Mouse (Mus musculus): ENCODE data around the gene Jade1.

The Jade1 gene

DNA sequence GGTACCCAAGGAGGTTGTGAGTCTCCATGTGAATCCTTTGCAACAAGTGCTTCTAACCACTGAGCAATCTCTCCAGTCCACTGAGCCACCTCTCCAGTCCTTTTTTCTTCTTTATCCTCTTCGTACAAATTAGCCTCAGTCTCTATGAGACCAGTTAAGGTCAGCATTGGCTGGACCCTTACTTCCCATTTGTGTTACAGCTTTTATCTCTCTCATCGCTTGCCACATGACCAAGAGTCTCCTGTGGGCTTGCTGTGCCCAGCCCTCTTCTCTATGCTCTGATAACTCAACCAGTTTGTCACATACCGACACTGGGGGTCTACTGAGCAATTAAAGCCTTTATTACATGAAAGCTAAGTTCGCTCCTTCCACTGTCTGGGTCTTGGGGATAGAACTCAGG, 7.3 kb upstream of the Jade1 start:
- DNase-seq (ENCODE audit: extremely low spot score, low read depth, low spot score), result no peak

DNA sequence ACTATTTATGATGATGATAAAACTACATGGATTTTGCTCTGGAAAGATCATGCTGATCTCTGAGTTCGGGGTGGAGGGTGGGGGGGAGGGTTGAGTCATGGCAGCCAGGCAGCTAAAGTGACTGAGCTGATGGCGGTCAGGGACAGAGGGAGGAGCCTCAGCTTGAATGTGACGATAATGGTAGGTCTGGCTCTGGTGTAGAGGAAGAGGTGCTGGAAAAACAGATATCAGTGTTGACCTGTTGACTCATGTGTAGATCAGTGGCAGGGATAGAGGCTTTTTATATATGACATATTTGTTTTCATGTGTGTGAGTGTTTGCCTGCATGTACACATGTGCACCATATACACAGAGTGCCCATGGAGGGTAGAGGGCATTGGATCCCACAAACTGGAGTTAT, 3.9 kb upstream of the Jade1 start:
- no peak for DNase-seq (ENCODE audit: extremely low spot score, low read depth, low spot score)

DNA sequence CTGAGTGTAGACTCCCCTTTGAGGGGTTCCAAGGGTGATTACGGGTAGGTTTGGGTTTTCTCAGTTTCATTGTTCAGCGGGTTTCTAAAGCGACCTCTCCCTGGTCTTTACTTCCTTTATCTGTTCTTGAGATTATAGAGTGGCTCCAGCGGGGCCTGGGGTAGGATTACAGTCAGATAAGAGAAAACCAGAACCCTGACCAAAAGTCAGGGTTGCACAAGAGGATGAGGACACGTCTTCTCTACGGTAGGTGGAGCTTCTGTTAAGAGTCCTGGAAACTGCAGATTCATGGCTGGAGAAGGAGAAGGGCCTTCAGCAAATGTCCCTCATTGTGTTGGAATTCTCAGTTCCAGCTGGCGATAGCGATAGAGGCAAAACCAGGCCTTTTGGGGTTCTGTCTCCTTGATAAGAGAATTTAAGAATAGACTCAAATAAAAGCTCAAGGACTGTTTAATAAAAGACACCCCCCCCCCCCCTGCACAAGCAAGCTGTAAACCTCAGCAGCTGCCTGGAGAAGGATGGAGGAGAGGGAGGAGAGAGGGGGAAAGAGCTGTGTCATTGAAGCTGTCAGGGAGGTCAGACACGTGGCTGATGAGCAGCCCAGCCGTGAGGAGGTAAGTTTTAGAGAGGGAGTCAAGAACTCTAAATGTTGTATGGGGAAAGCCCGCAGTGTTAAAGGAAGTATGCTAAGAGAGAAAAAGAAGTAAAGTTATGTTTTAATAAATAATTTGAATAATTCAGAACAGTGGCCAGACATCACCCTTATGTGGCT, 2.6 kb upstream of the Jade1 start:
- no peak for DNase-seq (ENCODE audit: extremely low spot score, low read depth, low spot score)

DNA sequence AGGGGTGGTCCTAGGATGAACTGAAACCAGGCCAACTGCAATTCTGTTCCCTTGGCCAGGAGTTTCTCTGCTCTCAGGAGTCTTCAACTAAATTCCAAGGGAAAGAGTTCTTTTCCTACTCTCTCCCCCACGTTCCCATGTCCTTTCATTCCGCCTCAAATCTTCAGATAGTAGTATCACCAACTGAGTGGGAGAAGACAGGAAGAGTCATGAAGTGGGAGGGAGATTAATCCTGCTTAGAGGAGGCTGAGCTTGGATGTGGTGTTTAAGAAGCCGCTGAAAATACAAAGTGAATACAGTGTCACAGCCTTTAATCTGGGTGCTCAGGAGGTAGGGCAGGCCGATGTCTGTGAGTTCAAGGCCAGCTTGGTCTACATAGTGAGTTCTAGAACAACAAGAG, 1.9 kb upstream of the Jade1 start:
- DNase-seq (ENCODE audit: extremely low spot score, low read depth, low spot score), result no peak

DNA sequence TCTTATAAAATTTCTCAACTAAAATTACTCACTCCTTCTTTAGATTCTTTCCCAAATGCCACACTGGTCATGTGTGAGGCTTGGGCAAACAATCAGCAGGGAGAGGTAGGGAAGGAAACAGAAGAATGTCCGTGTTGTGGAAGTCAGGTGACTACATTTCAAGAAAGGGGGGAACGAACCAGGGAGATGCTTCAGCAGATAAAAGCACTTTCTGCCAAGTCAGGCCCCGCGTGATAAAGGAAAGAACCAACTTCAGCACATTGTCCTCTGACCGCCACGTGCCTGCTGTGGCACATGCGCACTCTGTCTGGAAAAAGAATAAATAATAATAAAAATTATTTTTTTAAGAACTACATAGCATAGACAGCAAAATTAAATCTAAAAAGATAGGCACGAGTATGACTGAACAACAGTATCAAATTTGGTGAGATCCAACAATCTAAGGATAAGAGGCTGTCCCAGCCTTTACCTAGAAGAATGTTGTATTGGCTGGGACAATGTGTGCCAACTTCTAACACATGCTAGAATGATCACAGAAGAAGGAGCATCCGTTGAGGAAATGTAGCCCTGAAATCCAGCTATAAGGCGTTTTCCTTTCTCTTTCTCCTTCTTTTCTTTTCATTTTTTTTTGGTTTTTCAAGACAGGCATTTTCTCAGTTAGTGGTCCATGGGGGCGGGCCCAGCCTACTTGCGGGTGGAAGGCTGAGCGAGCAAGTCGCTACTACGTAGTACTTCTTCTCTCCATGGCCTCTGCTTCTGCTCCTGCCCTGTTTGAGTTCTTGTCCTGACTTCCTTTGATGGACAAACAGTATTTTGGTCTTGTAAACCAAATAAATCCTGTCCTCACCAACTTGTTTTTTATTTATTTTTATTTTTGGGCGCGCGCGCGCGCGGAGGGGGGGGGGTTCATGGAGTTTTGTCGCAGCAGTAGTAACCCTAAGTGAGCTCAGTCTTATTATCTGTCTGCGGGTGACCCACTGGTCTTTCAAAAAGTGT, 753 bp upstream of the Jade1 start:
- no peak for DNase-seq (ENCODE audit: extremely low spot score, low read depth, low spot score)

DNA sequence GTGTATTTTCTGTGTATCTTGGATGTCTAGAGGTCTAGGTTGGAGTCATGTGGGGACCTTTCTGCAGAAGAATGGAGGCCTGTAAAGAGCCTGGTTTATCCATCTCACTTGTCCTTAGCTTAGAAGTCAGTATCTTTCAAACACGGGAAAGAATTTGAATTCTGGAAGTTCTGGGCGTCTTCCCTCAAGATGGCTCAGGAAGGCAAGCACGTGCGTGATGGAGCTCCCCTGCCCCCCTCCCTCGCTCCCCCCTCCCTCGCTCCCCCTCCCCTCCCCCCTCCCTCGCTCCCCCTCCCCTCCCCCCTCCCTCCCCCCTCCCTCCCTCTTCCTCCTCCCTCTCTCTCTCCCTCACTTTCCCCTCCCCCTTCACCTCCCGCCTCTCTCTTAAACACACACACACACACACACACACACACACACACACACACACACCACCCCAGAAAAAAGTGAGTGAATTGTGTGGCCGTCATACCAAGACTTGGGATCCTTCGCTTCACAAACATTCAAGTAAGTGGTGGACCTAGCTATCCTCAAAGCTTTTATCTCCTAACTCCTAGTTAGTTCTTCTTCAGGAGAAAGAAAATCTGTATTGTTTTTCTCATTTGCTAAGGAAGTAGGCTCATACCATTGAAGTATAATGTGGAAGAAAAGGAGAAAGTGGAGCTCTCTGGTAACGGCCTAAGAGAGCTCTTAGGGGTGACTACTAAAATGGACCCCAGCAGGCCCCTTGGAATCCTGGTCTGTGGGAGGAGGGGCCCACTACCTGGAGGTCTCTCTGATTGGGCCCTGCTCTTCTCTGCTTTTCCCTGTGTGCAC, 1.1 kb downstream of the Jade1 start:
- DNase-seq (ENCODE audit: extremely low spot score, low read depth, low spot score), result no peak

DNA sequence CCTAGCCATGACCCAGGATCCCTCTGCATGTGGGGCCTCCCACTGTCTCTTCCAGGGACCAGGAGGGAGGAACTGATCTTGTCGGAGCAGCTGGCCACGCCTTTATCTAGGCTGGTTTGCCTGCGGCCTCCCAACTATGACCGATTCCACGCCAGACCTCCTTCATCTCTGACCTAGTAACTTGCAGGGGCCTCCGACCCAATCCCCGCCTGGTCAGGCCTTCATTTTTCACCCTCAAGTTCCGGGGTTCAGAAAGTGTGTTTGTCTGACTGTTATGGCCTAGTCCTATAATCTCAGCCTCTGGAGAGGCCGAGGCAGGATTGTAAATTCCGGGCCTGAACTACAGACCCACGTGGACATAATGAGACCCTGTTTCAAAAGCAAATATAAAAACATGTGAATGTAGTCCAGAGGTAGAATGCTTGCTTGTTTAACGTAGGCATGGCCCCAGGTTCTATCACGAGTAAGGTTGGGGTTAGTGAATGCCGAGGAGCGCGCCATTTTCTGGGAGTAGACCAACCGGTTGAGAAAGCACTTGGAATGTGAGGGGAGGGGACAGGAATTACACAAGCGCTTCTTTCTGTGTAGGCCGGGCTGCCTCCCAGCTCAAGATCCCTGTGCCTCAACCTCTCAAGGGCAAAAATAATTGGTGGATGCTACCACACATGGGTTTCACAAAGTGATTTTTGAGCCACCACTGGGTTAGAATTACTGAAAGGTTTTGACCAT, 1.9 kb downstream of the Jade1 start:
- no peak for DNase-seq (ENCODE audit: extremely low spot score, low read depth, low spot score)

DNA sequence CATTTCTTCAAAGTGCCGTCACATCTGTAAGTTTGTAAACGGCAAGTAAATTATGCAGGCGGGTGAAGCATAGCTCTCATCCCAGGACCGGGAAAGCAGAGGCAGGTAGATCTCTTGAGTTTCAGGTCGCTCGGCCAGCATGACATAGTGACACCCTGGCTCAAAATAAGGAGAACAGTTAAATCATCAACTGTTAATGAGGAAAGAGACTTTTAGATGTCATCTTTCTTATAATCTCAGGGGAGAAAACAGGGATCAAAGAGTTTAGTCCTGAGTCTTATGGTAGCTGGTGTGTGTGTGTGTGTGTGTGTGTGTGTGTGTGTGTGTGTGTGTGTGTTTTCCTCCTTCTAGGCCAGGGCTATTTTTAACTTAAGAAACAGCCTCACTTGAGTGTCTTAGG, 5.0 kb downstream of the Jade1 start:
- no peak for DNase-seq (ENCODE audit: extremely low spot score, low read depth, low spot score)

DNA sequence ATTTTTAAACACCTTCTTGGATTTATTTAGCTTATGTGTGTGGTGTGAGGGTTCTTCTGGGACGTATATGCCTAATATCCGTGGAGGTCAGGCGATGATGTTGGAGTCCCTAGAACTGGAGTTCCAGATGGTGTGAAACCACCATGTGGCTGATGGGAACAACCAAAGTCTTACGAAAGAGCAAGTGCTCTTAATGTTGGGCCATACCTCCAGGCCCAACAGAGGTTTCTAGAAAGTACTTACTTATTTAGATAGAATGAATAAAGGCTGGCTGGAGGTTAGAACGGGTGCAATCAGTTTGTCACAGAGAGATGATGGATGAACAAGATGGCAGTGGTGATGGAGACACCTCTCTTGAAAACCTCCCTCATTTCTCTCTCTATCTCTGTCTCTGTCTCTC, 6.3 kb downstream of the Jade1 start:
- DNase-seq (ENCODE audit: extremely low spot score, low read depth, low spot score), result no peak

DNA sequence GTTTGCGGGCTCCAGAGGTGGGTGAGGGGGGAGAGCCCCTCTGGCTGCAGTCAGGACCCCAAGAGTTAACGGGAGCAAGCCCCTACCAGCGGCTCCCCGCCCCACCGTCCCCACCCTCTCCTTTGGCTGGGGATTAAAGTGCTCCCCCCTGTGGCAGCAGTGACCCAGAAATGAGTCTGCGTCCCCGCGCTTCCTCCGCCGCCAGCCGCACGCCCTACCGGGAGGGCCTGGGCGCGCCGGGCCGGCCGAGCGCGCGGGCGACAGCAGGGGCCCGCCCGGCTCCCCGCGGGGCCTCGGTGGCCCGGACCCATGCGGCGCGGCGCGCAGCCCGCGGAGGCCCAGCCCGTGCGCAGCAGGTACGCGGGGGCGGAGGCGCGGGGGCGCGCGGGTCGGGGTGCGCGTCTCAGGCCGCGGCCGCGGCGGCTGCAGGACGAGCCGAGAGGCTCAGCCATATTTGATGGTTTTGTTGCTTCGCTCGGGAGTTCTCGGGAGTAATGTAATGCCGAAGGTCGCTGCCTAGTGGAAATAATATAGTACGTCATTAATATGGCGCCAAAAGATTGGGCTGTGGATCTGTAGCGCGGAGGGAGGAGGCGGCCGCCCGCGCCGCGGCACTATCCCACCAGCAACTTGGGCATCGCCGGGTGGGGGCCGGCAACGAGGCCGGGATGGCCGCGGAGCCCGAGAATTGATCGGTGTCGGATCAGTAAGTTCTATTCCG, 7.8 kb downstream of the Jade1 start:
- no peak for DNase-seq (ENCODE audit: extremely low spot score, low read depth, low spot score)

DNA sequence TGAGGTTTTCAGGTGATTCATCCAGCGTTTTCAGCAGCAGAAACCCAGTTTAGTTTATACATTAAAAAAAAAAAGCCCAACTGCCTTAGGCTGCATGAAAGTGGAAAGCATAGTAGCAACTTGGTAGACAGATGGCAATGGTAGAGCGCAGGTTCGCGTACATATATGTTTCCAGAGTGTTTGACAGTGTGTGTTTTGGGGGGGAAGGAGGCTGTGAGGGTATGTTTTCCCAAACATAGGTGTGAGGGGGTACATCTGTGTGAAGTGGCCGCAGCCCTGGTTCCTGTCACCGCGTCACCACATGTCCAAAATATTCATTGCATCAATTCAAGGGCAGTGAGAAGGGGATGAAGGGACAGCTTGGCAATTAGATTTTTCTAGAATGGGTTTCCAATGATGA, 8.5 kb downstream of the Jade1 start:
- no peak for DNase-seq (ENCODE audit: extremely low spot score, low read depth, low spot score)

DNA sequence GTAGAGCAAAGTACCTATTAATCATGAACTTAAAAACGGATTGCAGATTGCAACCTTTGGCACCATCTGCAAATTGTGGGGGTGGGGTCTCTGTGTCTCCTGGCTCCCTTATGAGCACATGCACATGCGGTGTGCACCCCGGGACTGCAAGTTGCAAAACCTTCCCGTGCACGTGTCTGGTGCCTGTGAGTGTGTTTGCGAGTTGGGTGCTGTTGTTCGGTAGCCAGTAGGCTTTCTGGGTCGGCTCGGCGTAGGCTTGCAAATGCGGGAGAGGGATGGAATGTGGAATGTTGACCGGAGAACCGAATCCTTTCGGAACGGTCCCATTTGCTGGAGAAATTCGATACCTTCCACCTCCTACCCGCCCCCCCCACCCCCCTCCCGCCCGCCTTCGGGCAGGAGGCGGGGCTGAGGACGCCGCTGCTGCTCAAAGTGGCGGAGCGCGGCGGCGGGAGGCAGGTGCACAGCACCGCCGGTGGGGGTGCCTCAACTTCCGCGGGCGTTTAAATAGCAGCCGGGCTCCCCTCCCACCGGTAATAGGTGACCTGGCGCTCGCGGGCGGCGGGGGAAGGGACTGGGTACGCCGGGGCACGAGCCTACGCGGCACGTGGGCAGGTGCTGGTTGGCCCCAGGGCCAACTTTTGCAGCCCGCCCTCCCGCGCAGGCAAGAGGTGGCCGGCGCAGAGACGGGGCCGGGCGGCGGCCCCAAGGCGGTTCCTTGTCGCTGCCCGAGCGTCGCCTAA, 9.1 kb downstream of the Jade1 start:
- DNase-seq (ENCODE audit: extremely low spot score, low read depth, low spot score), result no peak

DNA sequence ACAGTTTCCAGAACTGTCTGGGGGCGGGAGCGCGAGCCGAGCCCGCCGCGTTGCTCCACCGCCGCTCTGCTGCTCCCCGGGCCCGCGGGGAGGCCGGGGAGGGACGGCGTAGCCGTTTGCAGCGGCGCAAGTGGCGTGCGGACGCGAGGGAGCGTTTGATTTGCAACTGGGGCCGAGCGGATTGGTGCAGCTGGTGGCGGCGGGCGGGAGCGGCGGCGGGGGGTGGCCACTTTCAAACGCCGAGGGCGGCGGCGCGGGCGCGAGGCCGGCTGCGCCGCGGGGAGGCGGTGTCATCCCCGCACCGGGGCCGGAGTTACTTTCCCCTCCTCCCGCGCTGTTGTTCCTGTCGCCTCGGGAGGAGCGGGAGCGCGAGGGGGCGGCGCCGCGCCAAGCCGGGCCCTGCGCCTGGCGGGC, 9.9 kb downstream of the Jade1 start:
- no peak for DNase-seq (ENCODE audit: extremely low spot score, low read depth, low spot score)

DNA sequence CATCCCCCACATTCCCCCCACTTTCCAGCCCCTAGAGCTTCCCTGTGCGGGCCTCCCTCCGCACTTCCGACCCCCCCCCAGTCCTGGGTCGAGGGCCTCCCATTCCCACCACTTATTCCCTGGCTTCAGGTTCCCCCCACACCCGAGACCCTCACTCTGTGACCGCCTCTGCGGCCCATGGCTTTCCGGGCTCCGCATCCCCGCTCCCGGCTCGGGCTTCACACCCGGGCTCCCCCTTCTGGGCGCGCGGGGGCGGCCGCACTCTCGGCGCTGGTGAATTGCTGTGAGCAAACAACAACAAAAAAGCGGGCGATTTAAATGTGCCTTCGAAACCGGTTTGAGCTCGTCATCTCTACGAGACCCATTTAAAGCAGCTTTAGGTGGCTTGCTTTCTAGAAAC, 10.4 kb downstream of the Jade1 start:
- no peak for DNase-seq (ENCODE audit: extremely low spot score, low read depth, low spot score)

DNA sequence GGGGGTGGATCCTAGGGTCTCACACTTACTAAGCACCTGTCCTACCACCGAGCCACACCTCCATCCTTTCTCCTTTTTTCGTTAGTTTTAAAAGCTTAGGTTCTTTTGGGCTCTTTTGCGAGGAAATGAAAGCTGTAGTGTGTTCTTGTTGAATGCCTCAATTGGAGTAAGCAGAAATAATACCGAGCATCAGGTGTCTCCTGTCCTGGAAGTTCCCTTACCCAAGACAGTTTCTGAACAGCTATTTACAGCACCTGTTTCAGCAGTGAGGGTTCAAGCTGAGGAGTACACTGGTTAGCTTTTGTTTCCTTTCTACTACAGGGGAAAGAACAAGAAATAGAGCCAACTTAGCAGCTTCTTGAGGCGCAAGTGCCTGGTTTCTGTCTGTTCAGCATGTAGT, 14.4 kb downstream of the Jade1 start:
- no peak for DNase-seq (ENCODE audit: extremely low spot score, low read depth, low spot score)

DNA sequence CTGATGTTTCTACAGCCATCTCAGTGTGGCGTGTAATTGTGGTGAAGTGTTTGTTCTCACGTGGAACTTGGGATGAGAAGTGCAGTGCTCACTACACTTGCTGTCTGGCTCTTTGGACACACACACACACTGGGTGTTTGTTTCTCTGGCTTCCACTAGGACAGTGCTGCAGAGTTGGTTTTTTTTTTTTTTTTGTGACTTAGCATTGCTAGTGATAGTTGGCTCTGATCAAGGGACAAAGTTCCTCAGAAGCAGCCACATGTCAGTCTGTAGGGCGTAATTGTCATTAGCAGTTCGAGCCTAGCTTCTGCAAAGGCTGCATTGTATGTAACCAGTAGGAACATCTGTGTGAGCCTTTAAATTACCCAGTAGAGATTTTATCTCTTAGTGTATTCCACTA, 16.6 kb downstream of the Jade1 start:
- DNase-seq (ENCODE audit: extremely low spot score, low read depth, low spot score), result no peak

DNA sequence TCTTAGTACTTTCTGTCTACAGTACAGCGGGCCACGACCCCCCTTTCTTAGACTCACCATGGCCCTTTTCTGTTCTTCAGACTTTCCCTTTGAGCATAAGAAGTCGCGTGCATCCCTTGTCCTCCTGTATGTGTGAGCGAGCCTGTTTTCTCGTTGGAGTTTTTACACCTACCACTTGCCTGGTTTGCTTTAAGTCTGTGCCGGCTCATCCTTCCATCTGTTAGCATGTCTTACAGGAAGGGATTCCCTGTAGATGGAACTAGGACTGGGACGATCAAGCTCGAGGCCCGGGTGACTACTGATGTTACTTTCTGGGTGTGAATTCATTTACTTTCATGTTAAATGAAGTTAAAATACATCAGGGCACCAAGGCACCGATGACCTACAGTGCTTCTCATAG, 17.4 kb downstream of the Jade1 start:
- DNase-seq (ENCODE audit: extremely low spot score, low read depth, low spot score), result no peak

DNA sequence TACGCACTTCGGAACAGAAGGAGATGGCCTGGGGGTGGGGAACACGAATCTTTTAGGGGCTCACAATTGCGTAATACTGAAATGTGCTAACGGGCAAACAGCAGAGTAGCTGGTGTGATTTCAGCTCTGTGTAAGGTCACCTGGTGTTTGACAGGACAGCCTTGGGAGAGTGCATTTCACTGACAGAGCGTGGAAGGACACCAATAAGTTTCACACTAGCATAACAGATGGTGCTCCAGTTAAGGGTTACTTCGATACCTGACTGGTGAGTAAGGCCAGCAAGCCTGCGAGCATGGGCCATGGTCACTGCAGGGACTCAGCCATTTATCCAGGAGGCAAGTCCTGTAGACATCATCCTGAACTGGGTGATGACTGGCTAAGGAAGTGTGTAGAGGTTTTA, 18.7 kb downstream of the Jade1 start:
- no peak for DNase-seq (ENCODE audit: extremely low spot score, low read depth, low spot score)

DNA sequence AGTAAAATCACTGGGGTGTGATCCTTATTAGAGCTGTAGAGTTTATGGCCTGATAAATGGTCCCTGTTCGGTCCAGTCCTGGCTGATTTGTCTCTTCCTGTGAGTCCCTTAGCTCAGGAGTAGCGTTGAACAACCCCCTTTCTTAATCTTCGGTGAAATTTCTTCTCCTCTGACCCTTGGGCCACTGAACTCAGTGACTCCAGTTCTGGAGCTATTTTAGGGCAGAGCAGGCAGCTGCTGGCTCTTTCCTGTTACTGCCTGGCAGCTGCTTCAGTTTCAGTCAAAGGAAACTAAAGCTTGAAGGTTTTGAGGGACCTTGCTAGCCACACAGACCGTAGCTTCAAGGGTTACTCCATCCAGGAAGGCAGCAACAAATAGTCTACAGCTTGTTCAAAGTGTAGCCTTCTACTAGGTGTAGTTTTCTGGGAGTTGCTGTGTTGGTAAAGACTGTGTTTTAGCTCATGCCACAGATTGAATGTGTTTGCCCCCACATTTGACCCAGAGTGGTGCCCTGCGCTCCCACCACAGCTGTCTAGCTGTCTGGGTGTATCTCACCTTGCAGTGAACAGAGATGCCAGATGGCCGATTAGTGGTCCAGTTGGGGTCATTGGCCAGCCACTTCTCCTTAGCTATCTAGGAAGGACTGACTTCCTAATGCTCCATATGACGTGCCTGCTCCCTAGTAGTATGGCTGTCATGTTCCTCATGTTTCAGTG, 19.3 kb downstream of the Jade1 start:
- DNase-seq (ENCODE audit: extremely low spot score, low read depth, low spot score), result no peak
